Mouse (Mus musculus): ENCODE results near the gene Ada. TPM values are rescaled to one million over a fixed set of nuclear protein-coding genes. Genes with fewer than 3 reads are reported as not detected.

Gene Ada
- total and polyA plus RNA-seq, 3 experiments = 18.0 to 24.0 (median 19.9) TPM

- no peak for DNase-seq (ENCODE audit: extremely low read depth)
- H3K9ac ChIP-seq (ENCODE audit: insufficient read depth, low read depth) = no peak overlapping the region
- no peak overlapping the region for H3K27ac ChIP-seq (ENCODE audit: insufficient read depth, low read depth)
- dilution Hi-C loops (cut with MboI; ENCODE audit: extremely low pct_ligation_motif_present, extremely low pct_unique_long_range_greater_than_20kb, low sequenced_read_pairs) (no loop called here), in situ Hi-C loops (cut with MboI; ENCODE audit: low pct_ligation_motif_present, low pct_unique_long_range_greater_than_20kb, low sequenced_read_pairs) (no loop called here)
- peaks cover 7% of the 10 kb centered on the region for H3K27me3 ChIP-seq (replicated peaks)
- no peak overlapping the region for H3K4me3 ChIP-seq (replicated peaks in 1 of 3; ENCODE audit: low read depth in 2 of 3, low read length in 2 of 3, poor library complexity in 1 of 3)
- no peaks in the 10 kb centered on the region for H3K9me3 ChIP-seq (replicated peaks; ENCODE audit: low read length)
- no peaks in the 10 kb centered on the region for H3K4me1 ChIP-seq (ENCODE audit: control insufficient read depth in 1 of 2, insufficient read depth in 2 of 2)
- TF ChIP-seq SMC3 (IDR thresholded peaks at IDR 0.05; ENCODE audit: low read depth, low read length) (no peak), MAZ (IDR thresholded peaks at IDR 0.05; ENCODE audit: low read depth, low read length) (no peak), MAFK (IDR thresholded peaks at IDR 0.05; ENCODE audit: insufficient replicate concordance, low read length) (no peak), KAT2A (IDR thresholded peaks at IDR 0.05; ENCODE audit: insufficient replicate concordance, low read length) (no peak), EP300 (IDR thresholded peaks at IDR 0.05; ENCODE audit: low read length) (no peak), POLR2A (IDR thresholded peaks at IDR 0.05; ENCODE audit: low read depth, low read length) (no peak), USF2 (conservative IDR thresholded peaks at IDR 0.05; ENCODE audit: low read depth, low read length) (no peak), CHD2 (IDR thresholded peaks at IDR 0.05; ENCODE audit: low read length) (no peak), RAD21 (IDR thresholded peaks at IDR 0.05; ENCODE audit: low read depth, low read length) (no peak), USF1 (IDR thresholded peaks at IDR 0.05; ENCODE audit: low read depth, low read length) (no peak), NRF1 (IDR thresholded peaks at IDR 0.05; ENCODE audit: low read depth, low read length) (no peak)
- no peaks in the 10 kb centered on the region for H3K79me2 ChIP-seq (replicated peaks; ENCODE audit: control insufficient read depth, extremely low read depth, insufficient read depth, poor library complexity, severe bottlenecking)
- H3K4me2 ChIP-seq (ENCODE audit: insufficient read depth, low read depth, poor library complexity, severe bottlenecking) = no peak overlapping the region
- H3K36me3 ChIP-seq (replicated peaks in 1 of 2; ENCODE audit: control insufficient read depth in 1 of 2, insufficient read depth in 1 of 2, low read length in 1 of 2) = no peaks in the 10 kb centered on the region
These were observed 6.7 kb upstream of the Ada start for GRCm38 (mm10) chr2:163756723-163757122.

- Histone ChIP-seq H3K9me3 (replicated peaks; ENCODE audit: low read length) (no peaks in the 10 kb centered on the region), H3K79me2 (replicated peaks; ENCODE audit: control insufficient read depth, extremely low read depth, insufficient read depth, poor library complexity, severe bottlenecking) (no peaks in the 10 kb centered on the region), H3K4me3 (replicated peaks in 1 of 3; ENCODE audit: low read depth in 2 of 3, low read length in 2 of 3, poor library complexity in 1 of 3) (no peak overlapping the region), H3K36me3 (replicated peaks in 1 of 2; ENCODE audit: control insufficient read depth in 1 of 2, insufficient read depth in 1 of 2, low read length in 1 of 2) (no peaks in the 10 kb centered on the region), H3K4me1 (ENCODE audit: control insufficient read depth in 1 of 2, insufficient read depth in 2 of 2) (peaks cover 0 to 8% of the 10 kb centered on the region in 2 experiments; a peak in 3 of 4 replicates), H3K4me2 (ENCODE audit: insufficient read depth, low read depth, poor library complexity, severe bottlenecking) (no peak overlapping the region), H3K27me3 (replicated peaks) (peaks cover 11% of the 10 kb centered on the region), H3K9ac (ENCODE audit: insufficient read depth, low read depth) (no peak overlapping the region), H3K27ac (ENCODE audit: insufficient read depth, low read depth) (no peak overlapping the region)
- in situ Hi-C loops (cut with MboI; ENCODE audit: low pct_ligation_motif_present, low pct_unique_long_range_greater_than_20kb, low sequenced_read_pairs) = no loop called here
- dilution Hi-C loops (cut with MboI; ENCODE audit: extremely low pct_ligation_motif_present, extremely low pct_unique_long_range_greater_than_20kb, low sequenced_read_pairs) = no loop called here
- DNase-seq (ENCODE audit: extremely low read depth) = no peak
- TF ChIP-seq USF1 (IDR thresholded peaks at IDR 0.05; ENCODE audit: low read depth, low read length) (no peak), MYC (IDR thresholded peaks at IDR 0.05; ENCODE audit: low read depth, low read length) (no peak), NRF1 (IDR thresholded peaks at IDR 0.05; ENCODE audit: low read depth, low read length) (no peak), TBP (conservative IDR thresholded peaks at IDR 0.05; ENCODE audit: low read depth, low read length) (no peak), ZNF384 (IDR thresholded peaks at IDR 0.05; ENCODE audit: low read depth, low read length) (no peak), E2F4 (IDR thresholded peaks at IDR 0.05; ENCODE audit: insufficient replicate concordance, low read depth, low read length) (no peak), CTCF (conservative IDR thresholded peaks at IDR 0.05 in 1 of 2, IDR thresholded peaks at IDR 0.05 in 1 of 2; ENCODE audit: low read depth in 2 of 2, low read length in 2 of 2) (no peak), ETS1 (conservative IDR thresholded peaks at IDR 0.05; ENCODE audit: low read depth, low read length) (no peak), MAFK (IDR thresholded peaks at IDR 0.05; ENCODE audit: insufficient replicate concordance, low read length) (no peak), JUN (IDR thresholded peaks at IDR 0.05; ENCODE audit: insufficient read depth, low read depth, low read length) (no peak), SIN3A (IDR thresholded peaks at IDR 0.05; ENCODE audit: low read length) (no peak)
These were observed 4.2 kb upstream of the Ada start for GRCm38 (mm10) chr2:163754228-163754627.

Data from CH12.LX (cell line).